Mouse (Mus musculus) monocyte, adult 5-6 weeks (primary cell): ENCODE measurements around the gene Rps19. TPM values are rescaled to one million over a fixed set of nuclear protein-coding genes. Genes with fewer than 3 reads are reported as not detected.
A peak's percentile ranks its signal among the peaks of the same experiment; 100 is the strongest.
"Not testable (repeated sequence)": the region's sequence is repeated elsewhere in the genome, so short reads cannot be mapped to it uniquely, and the experiment has no call there.

Source experiments
- ATAC-seq: fragments of 153-309, 156-312 bp; replicated peaks from 2 replicates; pipeline ENCODE4 v1.8.0; 2017; ENCODE audit warnings: mild to moderate bottlenecking; ENCODE audit not compliant: low TSS enrichment, insufficient number of reproducible peaks, severe bottlenecking, poor library complexity, low FRiP score
- total RNA-seq: library from RNA; stranded (forward); fragments of 200-1000, 200-491, 200-594 nt; gene quantifications from 3 replicates; pipeline ENCODE4 v1.2.3, GENCODE M21; 2017

The Rps19 gene
- 599 to 964 TPM (median 888 TPM) in 3 replicates for total RNA-seq

DNA sequence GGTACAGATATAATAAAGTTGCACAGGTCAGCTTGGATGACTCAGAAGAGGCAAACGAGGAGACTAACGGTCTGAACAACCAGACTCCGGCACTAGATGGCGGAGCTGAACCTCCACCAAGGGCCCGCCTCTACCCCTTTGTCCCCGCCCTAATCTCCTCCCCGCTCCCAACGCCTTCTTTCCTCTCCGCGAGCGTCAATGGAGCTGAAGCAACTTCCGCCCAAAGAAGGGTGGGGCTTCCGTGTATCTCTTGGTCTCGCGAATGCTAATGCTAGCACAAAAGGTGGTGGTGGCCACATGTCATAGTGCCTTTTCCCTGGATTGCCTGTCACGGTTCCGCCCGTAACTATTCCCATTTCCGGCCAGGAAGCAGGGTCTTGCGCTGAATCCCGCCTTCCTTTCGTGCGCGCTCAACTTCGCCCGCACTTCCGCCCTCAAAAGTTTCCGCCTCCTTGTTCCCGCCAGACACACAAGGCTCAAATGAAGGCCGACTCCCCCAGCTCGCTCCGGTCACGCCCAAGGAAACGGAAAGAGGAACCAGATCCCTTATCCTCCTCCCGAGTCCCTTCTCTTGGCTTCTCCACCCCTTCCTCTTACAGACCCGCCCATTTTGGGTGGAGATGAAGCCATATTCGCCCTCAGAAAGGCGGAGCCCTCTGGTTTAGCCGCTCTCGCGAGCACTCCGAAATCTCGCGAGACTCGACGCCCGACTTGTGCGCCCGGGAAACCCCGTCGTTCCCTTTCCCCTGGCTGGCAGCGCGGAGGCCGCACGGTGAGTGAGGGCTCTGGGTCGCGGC, at the start of gene Rps19:
TSS of gene Rps19 (plus strand) at position 476 of the 797 bp plus-strand sequence.
- peak; percentile 89 for ATAC-seq

DNA sequence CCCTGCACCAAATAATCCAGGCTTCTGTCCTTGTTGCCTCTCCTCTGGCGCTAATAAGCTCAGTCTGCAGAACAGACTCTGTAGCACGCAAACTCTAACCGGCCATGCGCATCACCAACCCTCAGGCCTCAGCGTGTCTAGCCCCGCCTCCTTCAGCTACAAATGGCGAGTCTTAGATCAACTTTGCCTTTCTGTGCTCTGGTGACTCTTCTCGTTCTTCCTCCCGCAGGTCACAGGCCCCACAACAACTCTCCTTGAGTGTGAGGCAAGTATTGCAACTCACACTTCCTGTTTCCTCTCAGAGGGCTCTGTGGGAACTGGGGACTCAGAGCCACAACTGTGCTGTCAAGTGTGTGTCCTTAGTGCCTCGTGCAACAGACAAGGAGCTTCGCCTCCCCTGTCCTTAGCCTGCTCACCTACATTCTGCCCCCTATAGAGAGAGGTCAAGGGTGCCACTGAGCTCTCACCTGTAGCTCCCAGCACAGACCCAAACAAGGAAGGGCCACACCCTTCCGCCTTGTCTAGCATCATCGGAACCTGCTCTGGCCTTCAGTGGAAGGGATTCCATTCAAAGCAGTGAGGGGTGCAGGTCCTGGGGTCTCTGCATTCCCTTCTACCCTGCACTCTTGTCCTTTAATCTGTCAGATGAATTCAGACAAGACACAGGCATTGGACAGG, 45.3 kb upstream of the Rps19 start:
- peak; percentile 95 for ATAC-seq

DNA sequence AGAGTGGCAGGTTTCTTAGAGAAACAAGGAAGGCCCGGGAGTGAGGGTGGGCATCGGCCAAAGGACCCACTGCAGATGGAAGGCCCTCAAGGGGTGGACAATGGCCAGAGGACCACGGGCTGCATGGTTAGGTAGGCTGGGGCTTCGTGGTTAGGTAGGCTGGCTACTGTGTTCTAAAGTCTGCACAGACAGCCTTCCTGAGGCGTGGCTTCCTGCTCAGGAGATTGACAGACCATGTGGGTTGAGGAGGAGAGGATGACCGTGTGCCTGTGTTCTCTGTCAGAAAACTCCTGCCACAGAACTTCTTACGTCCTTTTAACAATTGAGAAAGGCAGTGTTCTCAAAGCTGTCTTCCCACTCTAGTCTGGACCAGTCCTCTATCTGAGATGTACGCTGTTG, 44.8 kb upstream of the Rps19 start:
- ATAC-seq = no peak

DNA sequence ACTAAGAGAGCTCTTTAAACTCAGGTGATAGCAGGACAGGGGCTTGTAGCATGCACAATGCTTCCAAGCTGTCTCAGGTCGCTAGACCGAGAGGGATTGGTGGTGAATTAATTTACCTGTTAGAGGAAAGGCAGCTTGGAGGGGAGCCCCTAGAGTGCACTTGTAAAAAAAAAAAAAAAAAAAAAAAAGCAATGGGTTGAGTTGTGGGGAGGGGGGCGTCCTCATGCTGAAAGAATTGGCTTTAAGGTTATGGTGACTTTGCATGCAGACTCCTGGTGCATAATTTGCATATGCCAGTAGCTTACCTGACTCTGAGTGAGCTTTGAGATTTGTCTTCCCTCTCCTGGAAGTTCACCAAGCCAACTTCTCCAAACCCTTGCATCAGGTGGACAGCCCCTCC, 43.8 kb upstream of the Rps19 start:
- ATAC-seq = no peak

DNA sequence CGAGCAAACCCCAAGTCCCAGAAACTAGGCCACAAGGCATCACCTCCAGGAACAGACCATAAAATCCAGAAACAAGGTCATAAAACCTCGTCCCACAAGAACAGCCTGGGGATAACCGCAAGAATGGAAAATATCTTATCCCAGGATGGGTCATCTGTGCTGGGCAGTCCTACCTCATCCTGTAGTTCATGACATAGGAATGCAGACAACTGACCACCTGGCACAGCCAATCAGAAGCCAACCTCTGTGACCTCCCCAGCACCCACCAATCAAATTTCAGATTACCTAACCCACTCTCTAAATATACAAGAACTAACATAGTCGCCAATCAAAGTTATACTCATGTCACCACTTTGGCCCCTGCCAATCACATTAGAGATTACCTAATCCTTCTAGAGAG, 43.2 kb upstream of the Rps19 start:
- ATAC-seq = no peak

DNA sequence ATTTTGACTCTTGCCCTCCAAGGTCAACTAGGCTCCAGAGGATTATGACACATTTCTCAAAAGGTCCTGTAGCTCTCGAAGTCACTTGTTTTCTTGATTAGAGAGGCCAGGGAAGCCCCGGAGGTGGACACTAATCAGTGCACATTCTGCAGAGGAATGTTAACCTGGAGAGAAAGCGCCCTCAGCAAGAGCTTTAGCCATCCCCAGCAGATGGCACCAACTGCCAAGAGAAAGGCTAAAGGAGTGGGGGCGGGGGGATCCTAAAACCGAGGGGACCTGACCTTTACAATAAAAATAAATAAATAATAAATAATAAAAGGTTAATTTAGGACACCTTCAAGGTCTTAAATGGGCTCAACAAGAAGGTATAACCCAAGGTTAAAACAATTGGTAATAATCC, 40.0 kb upstream of the Rps19 start:
- ATAC-seq = no peak

DNA sequence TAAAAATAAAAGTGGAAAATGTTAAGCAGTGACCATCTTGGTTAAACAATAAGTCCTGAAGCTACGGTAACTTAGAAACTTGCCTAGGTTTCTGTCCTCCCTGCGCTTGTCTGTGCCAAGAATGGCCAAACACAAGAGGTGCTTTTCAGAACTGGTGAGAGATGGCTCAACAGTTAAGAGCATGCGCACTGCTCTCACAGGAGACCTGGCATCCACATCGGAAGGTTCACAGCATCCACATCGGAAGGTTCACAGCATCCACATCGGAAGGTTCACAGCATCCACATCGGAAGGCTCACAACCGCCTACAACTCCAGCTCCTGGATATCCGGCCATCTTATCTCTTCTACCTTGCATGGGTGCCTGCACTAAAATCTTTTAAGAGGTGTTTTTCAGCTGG, 39.0 kb upstream of the Rps19 start:
- ATAC-seq = no peak

DNA sequence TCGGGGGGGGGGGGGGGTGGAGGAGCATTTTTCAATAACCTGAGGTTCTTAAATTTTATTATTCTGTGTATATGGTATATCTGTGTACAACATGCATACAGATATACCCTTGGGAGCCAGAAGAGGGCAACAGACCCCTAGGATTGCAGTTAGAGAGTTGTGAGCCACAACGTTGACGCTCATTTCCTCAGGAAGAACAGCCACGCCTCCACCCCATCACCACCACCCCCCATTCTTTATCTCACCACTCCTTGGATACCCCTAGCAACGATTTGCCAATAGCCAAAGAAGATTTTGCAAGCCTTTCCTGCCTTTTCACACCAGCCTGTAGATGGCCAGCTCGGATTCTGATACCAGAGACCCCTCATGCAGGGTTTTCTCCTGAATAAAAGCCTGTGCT, 38.5 kb upstream of the Rps19 start:
- peak; percentile 80 for ATAC-seq

DNA sequence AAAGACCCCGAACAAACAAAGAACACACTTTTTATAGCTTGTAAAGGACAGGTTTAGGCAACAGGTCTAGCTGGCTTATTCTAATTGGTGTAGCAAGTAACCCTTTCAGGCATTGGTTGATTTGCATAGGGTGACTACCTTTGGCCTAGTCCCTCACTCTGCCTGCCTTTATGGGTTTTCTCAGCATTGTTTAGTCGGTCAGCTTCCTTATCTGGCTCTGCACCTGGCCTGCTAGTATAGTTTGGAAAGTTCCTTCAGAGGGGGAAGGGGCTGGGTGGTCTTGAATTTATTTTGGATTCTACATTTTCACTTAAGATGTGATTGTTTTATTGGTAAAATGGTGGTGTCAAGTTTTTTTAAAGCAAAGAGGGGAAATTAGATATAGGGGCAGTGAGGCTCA, 37.6 kb upstream of the Rps19 start:
- ATAC-seq = not testable (repeated sequence)

DNA sequence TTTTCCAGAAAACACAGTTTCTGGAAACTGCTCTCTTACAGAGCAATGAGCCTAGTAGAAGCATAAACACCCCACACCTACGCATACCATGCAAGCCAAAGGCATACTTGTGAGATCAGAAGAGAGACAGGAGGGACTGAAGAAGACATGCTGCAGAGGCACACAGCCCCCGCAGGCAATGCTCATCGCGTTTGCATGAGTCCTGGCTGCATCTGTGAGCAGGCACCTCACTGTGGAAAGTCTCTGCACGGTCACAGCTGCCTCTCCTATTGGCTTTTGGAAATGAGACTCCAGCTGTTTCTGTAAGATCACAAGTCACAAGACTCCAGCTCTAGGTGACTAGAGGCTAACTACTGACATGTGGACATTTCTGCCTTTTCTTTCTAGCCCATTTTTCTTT, 34.0 kb upstream of the Rps19 start:
- no peak for ATAC-seq

DNA sequence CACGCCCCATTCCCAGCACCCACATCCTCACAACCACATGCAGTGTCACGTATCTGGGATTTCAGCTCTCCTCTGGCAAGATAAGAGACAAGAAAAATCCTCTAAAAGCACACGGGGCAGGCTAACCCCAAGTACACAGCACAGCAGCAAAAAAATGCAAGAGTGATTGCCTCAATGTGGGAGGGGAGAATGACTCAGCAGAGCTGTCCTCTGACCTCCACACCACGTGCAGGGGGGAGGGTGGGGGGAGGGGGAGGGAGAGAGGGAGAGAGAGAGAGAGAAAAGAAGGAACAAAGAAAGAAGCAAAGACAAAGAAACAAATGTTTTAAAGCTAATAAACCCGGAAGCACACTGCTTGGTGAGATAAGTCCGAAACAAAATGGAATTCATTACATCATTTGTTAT, 33.3 kb upstream of the Rps19 start:
- 0 out of 2 replicates have a peak, but pooled peaks have one; percentile 50 for ATAC-seq

DNA sequence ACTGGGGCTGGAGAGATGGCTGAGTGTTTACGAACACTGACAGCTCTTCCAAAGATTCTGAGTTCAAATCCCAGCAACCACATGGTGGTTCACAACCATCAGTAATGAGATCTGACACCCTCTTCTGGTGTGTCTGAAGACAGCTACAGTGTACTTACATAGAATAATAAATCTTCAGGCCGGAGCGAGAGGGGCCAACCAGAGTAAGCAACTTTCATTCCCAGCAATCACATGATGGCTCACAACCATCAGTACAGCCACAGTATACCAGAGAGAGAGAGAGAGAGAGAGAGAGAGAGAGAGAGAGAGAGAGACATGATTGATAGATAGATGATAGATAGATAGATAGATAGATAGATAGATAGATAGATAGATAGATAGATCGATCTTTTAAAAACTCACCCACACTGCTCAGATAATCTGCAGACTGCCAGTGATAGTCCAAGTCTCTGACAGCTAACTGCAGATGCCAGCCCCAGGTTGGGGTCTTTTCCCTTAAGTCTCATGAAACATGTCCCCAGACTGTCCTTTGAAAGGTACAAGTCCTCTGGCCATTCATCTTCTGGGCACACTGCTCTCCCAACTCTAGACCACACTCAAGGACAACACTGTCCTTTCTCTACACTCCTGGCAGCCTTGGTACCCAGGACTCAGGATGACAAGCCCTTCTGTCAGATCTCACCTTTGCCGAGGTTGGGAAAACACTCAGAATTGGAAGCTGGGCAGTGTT, 32.4 kb upstream of the Rps19 start:
- no peak for ATAC-seq

DNA sequence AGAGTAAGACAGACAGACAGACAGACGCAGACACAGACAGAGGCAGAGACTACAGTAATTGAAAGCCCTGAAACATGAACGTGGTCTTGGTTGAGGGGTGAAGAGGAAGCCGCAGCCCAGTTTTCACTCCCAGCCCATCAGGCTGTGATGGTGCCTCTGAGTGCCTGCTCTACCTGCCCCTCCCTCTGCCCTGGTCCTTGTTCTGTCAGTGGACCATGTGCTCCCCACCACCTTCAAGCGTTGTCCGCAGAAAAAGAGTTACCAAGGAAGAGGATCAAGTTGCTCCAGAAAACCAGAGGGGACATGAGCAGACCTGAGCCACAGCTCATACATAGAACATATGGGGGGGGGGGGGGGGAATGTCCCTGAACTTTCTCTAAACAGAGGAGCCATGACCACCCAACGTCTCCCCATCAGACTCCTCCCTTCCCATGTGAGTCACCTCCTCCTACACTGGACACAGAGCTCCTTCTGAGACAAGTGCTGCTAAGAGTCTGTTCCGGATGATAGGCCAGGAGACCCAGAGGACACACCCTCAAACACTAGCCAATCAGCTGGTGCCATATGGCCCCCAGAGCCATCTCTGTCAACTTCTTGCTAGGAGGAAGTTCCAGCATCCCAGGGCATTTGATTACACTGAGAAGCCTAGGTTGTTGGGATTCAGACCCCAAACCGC, 31.5 kb upstream of the Rps19 start:
- no peak; the same call in 1 of the 2 replicates for ATAC-seq

DNA sequence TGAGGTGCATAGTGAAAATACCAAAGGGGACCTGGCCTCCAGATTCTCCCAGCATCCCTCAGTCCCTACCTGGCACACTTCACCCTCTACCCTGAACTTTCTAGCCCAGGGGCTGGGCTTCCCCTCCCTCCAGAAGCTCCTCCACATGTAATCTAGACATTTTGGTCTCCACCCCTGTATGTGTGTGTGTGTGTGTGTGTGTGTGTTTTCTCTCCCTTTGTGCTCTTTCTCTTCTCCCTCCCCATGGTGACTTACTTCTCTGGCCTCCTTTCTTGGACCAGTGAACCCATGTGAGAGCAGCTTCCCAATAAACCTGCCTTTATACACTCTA, 31.0 kb upstream of the Rps19 start:
- ATAC-seq = no peak

DNA sequence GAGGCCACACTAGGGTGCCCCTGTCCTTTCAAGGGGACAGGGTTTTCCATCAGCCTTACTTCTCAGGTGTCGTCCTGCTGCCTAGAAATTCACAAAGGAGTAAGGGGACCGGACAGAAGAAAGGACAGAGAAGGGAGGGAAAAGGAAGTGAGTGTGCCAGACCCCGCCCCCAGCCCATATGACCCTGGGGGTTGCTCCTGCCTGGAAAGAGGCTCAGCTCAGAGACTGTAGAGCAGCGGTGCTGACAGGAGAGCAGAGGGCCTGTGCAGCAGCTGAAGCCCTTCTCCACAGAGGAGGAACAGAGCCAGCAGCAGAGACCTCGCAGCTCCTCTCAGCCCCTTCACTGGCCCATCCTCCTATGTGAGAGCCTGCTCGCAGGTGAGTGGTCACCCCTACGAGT, 30.5 kb upstream of the Rps19 start:
- ATAC-seq = no peak

DNA sequence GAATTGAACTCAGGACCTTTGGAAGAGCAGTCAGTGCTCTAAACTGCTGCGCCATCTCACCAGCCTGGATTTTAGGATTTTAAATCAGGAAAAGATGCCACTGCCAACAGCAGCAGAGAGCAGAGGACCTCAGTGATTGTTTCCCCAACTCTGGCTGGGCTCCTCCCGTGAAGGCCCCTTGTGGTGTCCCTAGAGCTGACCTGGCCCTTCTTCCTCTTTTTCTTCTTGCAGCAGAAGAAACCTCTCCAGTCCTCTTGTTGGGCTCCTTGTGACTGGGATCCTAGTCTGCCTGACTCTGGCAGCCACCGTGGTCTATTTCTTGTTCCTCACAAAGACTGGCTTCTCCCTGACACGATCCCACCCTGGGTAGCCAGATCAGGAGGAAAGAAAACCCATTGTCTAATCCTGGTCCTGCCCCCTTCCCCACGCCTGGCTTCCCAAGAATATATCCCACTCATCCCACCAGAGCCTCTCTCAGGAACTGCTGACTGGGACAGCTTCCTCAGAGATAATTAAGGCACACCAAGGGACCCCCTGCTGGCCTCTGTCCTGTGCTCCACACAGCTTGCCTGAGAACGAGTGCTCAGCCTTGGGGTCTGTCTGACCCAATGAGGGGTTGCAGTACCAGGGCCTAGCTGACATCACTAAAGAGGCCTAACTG, 27.6 kb upstream of the Rps19 start:
- no peak for ATAC-seq

DNA sequence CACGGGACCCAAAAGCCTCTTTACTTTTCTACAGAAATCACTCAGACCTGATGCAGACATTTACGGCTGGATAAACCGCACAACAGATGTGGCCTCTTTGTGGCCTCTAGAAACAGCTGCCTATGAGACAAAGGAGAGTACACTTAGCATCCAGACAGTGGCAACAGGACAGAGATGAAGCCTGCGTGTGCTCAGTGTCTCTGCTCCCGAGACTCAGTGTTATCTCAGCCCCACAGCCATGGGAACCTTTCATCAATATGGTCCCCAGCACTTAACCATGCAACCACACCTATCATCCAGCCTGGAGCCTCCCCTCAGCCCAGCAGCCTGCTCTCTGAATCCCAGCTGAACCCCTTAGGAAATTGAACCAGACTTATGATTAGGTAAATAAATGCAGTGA, 24.9 kb upstream of the Rps19 start:
- ATAC-seq = no peak

DNA sequence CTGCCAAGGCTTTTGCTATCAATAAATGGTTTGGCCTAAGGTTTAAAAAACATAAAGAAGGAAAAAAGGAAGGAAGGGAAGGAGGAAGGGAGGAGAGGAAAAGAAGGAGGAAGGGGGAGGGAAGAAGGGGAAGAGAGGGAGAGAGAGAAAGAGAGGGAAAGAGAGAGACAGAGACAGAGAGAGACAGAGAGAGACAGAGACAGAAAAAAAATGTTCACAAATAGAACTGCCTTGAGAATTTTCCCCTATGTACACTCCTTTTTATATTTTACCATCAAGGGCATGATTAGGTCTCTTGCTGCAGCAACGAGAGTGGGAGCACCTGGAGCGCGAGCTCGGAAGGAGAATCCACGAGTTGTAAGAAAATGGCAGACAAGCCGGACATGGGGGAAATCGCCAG, 22.3 kb upstream of the Rps19 start, which contains the start of gene Gm9844:
TSS of gene Gm9844 (plus strand) at position 301 of the 400 bp plus-strand sequence.
- no peak for ATAC-seq

DNA sequence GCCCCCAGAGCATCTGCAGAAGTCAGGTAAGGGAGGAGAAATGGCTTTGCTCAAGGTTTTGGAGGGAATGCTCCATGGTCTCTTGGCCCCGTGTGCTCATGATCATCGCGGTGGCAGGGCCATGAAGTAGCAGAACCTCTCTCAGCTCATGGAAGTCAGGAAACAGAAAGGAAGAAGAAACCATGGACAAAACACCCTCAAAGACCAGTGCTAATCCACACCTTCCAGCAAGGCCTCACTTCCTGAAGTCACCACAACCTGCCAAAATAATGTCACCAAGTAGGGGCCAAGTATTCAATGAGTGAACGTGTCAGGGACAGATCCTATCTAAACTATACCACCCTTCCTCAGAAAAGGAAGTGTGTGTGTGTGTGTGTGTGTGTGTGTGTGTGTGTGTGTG, 21.3 kb upstream of the Rps19 start:
- no peak for ATAC-seq
